In the genomic region with DNA sequence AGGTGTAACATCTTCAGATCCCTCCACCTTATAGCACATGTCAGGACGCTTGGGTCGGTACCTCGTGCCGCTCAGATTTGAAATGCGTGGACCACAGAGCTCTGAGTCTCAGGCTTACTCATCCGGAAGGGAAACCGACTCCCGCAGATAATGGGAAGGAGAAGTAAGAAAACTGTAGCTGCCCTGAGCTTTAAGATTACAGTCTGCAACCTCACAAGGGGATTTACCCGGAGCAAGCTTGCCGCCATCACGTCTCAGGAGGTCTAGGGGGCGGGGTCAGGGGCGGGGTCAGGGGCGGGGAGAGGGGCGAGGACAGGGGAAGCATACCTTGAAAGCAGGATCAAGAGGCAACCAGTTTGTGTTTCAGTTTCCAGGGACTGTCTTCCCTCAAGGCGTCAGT, we compare ENCODE assay signal across 14 mouse cellular contexts. TPM values are rescaled to one million over a fixed set of nuclear protein-coding genes. Genes with fewer than 3 reads are reported as not detected.
DNase-seq lines count a peak whose midpoint lies in the region; ATAC-seq and TF ChIP-seq lines count a peak whose summit lies in the region.
"Had no signal": no experiment of that assay in that cellular context is flagged by ENCODE, and none has a peak within 500 bp of the region (broad histone marks: within the 10 kb centered on the region; RNA-seq: fewer than 3 reads in every experiment).

No protein-coding gene starts in this region.

- TF ChIP-seq CTCF in midbrain, postnatal 0 days (IDR thresholded peaks at IDR 0.05), result no peak

- H3K27me3 ChIP-seq in forebrain, embryonic 11.5 days (ENCODE audit: control insufficient read depth, insufficient read depth, low read length), result no peaks in the 10 kb centered on the region
- H3K27me3 ChIP-seq in forebrain, embryonic 15.5 days, result no peaks in the 10 kb centered on the region
- no peaks in the 10 kb centered on the region for H3K27me3 ChIP-seq in liver, embryonic 11.5 days (replicated peaks; ENCODE audit: control insufficient read depth, insufficient read depth, low read length)
- no peaks in the 10 kb centered on the region for H3K27me3 ChIP-seq in midbrain, postnatal 0 days (ENCODE audit: insufficient read depth, low read length)
- H3K27me3 ChIP-seq: limb, embryonic 15.5 days had no signal

- no peak for ATAC-seq in forebrain, embryonic 11.5 days (replicated peaks; ENCODE audit: low FRiP score)
- no peak for ATAC-seq in forebrain, embryonic 15.5 days (replicated peaks)
- ATAC-seq in activated CD4-positive, CD25-positive, alpha-beta regulatory T cell, adult 4 months, result peak; percentile 74
- ATAC-seq in liver, embryonic 11.5 days (replicated peaks; ENCODE audit: low FRiP score), result no peak
- no peak for ATAC-seq in midbrain, postnatal 0 days (ENCODE audit: low FRiP score)
- ATAC-seq: forebrain, embryonic 16.5 days had no signal

- H3K4me1 ChIP-seq in forebrain, embryonic 11.5 days (replicated peaks; ENCODE audit: control insufficient read depth, insufficient read depth, low read length), result no peaks in the 10 kb centered on the region
- H3K4me1 ChIP-seq in forebrain, embryonic 15.5 days, result no peaks in the 10 kb centered on the region
- H3K4me1 ChIP-seq in liver, embryonic 11.5 days (replicated peaks; ENCODE audit: control insufficient read depth, insufficient read depth, low read length), result no peaks in the 10 kb centered on the region
- no peaks in the 10 kb centered on the region for H3K4me1 ChIP-seq in midbrain, postnatal 0 days (ENCODE audit: insufficient read depth, low read length)
- H3K4me1 ChIP-seq: limb, embryonic 15.5 days had no signal

- no peak overlapping the region for H3K4me3 ChIP-seq in forebrain, embryonic 11.5 days (ENCODE audit: low read depth, low read length)
- H3K4me3 ChIP-seq in forebrain, embryonic 15.5 days, result no peak overlapping the region
- no peak overlapping the region for H3K4me3 ChIP-seq in liver, embryonic 11.5 days (ENCODE audit: low read depth, low read length)
- no peak overlapping the region for H3K4me3 ChIP-seq in midbrain, postnatal 0 days (ENCODE audit: low read depth, low read length)
- H3K4me3 ChIP-seq: limb, embryonic 15.5 days; myocyte had no signal

- H3K4me2 ChIP-seq in forebrain, embryonic 11.5 days (ENCODE audit: low read depth, low read length, severe bottlenecking), result no peak overlapping the region
- no peak overlapping the region for H3K4me2 ChIP-seq in forebrain, embryonic 15.5 days (replicated peaks)
- peak overlapping the region; percentile 27; the same call in 1 of the 2 replicates for H3K4me2 ChIP-seq in liver, embryonic 11.5 days
- no peak overlapping the region for H3K4me2 ChIP-seq in midbrain, postnatal 0 days (ENCODE audit: low read depth, low read length, poor library complexity, severe bottlenecking)
- H3K4me2 ChIP-seq: limb, embryonic 15.5 days had no signal

- peak; percentile 65 for DNase-seq in forebrain, embryonic 11.5 days (ENCODE audit: low spot score)
- DNase-seq in CD4-positive helper T cell, adult 2 months (ENCODE audit: low read depth, low spot score), result peak; percentile 37
- DNase-seq in liver, embryonic 11.5 days (ENCODE audit: low spot score), result no peak
- no peak for DNase-seq in urinary bladder, postnatal 10 days (ENCODE audit: low spot score)
- no peak for DNase-seq in midbrain, postnatal 0 days (ENCODE audit: low spot score)
- no peak for DNase-seq in adrenal gland, postnatal 25 days
- DNase-seq: gastrocnemius, postnatal 25 days; heart, postnatal 36 days had no signal

- no peaks in the 10 kb centered on the region for H3K36me3 ChIP-seq in forebrain, embryonic 11.5 days (ENCODE audit: control insufficient read depth, insufficient read depth, low read length)
- no peaks in the 10 kb centered on the region for H3K36me3 ChIP-seq in forebrain, embryonic 15.5 days
- no peaks in the 10 kb centered on the region for H3K36me3 ChIP-seq in liver, embryonic 11.5 days (ENCODE audit: control insufficient read depth, insufficient read depth, low read length)
- no peaks in the 10 kb centered on the region for H3K36me3 ChIP-seq in midbrain, postnatal 0 days (ENCODE audit: insufficient read depth, low read length)
- H3K36me3 ChIP-seq: limb, embryonic 15.5 days had no signal

- WGBS in forebrain, embryonic 11.5 days, result 45% methylated on average over 16 of the region's 16 CpGs
- 42% methylated on average over 16 of the region's 16 CpGs for WGBS in forebrain, embryonic 15.5 days
- 37% methylated on average over 16 of the region's 16 CpGs for WGBS in liver, embryonic 11.5 days
- 50% methylated on average over 16 of the region's 16 CpGs for WGBS in midbrain, postnatal 0 days

- no peaks in the 10 kb centered on the region for H3K9me3 ChIP-seq in forebrain, embryonic 11.5 days (ENCODE audit: control insufficient read depth, low read length)
- H3K9me3 ChIP-seq in forebrain, embryonic 15.5 days, result no peaks in the 10 kb centered on the region
- no peaks in the 10 kb centered on the region for H3K9me3 ChIP-seq in liver, embryonic 11.5 days (ENCODE audit: control insufficient read depth, low read length)
- H3K9me3 ChIP-seq in midbrain, postnatal 0 days (ENCODE audit: low read length), result no peaks in the 10 kb centered on the region
- H3K9me3 ChIP-seq: limb, embryonic 15.5 days had no signal

- no peak overlapping the region for H3K27ac ChIP-seq in forebrain, embryonic 11.5 days (ENCODE audit: low read depth, low read length)
- no peak overlapping the region for H3K27ac ChIP-seq in forebrain, embryonic 15.5 days (replicated peaks)
- no peak overlapping the region for H3K27ac ChIP-seq in liver, embryonic 11.5 days (ENCODE audit: low read depth, low read length)
- no peak overlapping the region for H3K27ac ChIP-seq in midbrain, postnatal 0 days (ENCODE audit: low read depth, low read length)
- H3K27ac ChIP-seq: limb, embryonic 15.5 days had no signal

- H3K9ac ChIP-seq in forebrain, embryonic 11.5 days (ENCODE audit: low read length), result no peak overlapping the region
- H3K9ac ChIP-seq in forebrain, embryonic 15.5 days (replicated peaks), result no peak overlapping the region
- no peak overlapping the region for H3K9ac ChIP-seq in liver, embryonic 11.5 days (ENCODE audit: low read depth, low read length)
- H3K9ac ChIP-seq in midbrain, postnatal 0 days (replicated peaks; ENCODE audit: low read length, poor library complexity, severe bottlenecking), result no peak overlapping the region
- H3K9ac ChIP-seq: limb, embryonic 15.5 days had no signal

RNA-seq across cellular contexts. Expression of gene Btbd16, which starts 38.5 kb away (rescaled TPM):
- polyA plus RNA-seq in forebrain, embryonic 11.5 days (2014; fragmentation: Nextera tagmentation; extraction: Ambion mirVana), result not detected in 2 replicates
- polyA plus RNA-seq in forebrain, embryonic 15.5 days (2015; fragmentation: Nextera tagmentation; extraction: Ambion mirVana), result not detected in 2 replicates
- 1 to 10 TPM; 2.2 to 4.2 TPM for polyA plus RNA-seq in activated CD4-positive, CD25-positive, alpha-beta regulatory T cell, adult 4 months (2017; shearing (Covaris generic))
- polyA plus RNA-seq in liver, embryonic 11.5 days (2014; fragmentation: Nextera tagmentation; extraction: Ambion mirVana), result not detected in 2 replicates
- not detected in 2 replicates for total RNA-seq in midbrain, postnatal 0 days (2014; rRNA removed)
- polyA plus RNA-seq in midbrain, postnatal 0 days (2015; fragmentation: Nextera tagmentation; extraction: Ambion mirVana), result 0.29 and 0.32 TPM in 2 replicates
- not detected in 2 replicates for total RNA-seq in adrenal gland, postnatal 25 days (2021)
- total RNA-seq: heart, postnatal 36 days had no signal
- polyA plus RNA-seq: forebrain, embryonic 16.5 days; kidney, embryonic 16.5 days; myocyte had no signal

RNA-seq across cellular contexts. Expression of gene Plekha1, which starts 53.1 kb away (rescaled TPM):
- 31.4 and 32.2 TPM in 2 replicates for polyA plus RNA-seq in forebrain, embryonic 11.5 days (2014; fragmentation: Nextera tagmentation; extraction: Ambion mirVana)
- polyA plus RNA-seq in forebrain, embryonic 15.5 days (2015; fragmentation: Nextera tagmentation; extraction: Ambion mirVana), result 50.0 and 53.2 TPM in 2 replicates
- polyA plus RNA-seq in activated CD4-positive, CD25-positive, alpha-beta regulatory T cell, adult 4 months (2017; shearing (Covaris generic)), result 10 to 100 TPM; 18.9 to 21.7 TPM
- 18.4 and 20.1 TPM in 2 replicates for polyA plus RNA-seq in liver, embryonic 11.5 days (2014; fragmentation: Nextera tagmentation; extraction: Ambion mirVana)
- 94.4 and 106 TPM in 2 replicates for total RNA-seq in midbrain, postnatal 0 days (2014; rRNA removed)
- polyA plus RNA-seq in midbrain, postnatal 0 days (2015; fragmentation: Nextera tagmentation; extraction: Ambion mirVana), result 46.8 and 51.7 TPM in 2 replicates
- 26.7 and 32.6 TPM in 2 replicates for total RNA-seq in adrenal gland, postnatal 25 days (2021)

Comparison
In these comparisons a context has a peak if more than half of its experiments do, and no peak if none do; other contexts are left out.
1. DNase-seq: peak in forebrain, embryonic 11.5 days (single experiment) and CD4-positive helper T cell, adult 2 months (single experiment); none in liver, embryonic 11.5 days (single experiment), urinary bladder, postnatal 10 days (single experiment), midbrain, postnatal 0 days (single experiment) and adrenal gland, postnatal 25 days (single experiment).